ENCODE assay signal across 21 mouse cellular contexts in genomic region chr5:106164190-106164589, GRCm38 (mm10).
"Had no signal": no experiment of that assay in that cellular context is flagged by ENCODE, and none has a peak within 500 bp of the region (broad histone marks: within the 10 kb centered on the region; RNA-seq: fewer than 3 reads in every experiment).

No protein-coding gene starts in this region.

- H3K4me3 ChIP-seq: limb, embryonic 15.5 days; lung, embryonic 15.5 days; myocyte; neural tube, embryonic 13.5 days; stomach, embryonic 15.5 days had no signal

- DNase-seq: kidney, adult 18-20 months; kidney, adult 9 months; kidney, postnatal 14 days; kidney, postnatal 4 days; left cerebral cortex, postnatal 4 days; liver, postnatal 0 days; retina, postnatal 1 day; right cerebral cortex, postnatal 25 days; spleen, adult 18-20 months; thymus, postnatal 25 days had no signal

- H3K4me2 ChIP-seq: limb, embryonic 15.5 days; liver, embryonic 11.5 days; lung, embryonic 15.5 days; stomach, embryonic 15.5 days had no signal

- H3K9me3 ChIP-seq: limb, embryonic 15.5 days; lung, embryonic 15.5 days; neural tube, embryonic 13.5 days; stomach, embryonic 15.5 days had no signal

- ATAC-seq: inflammation-experienced regulatory T-cells, adult 6 months; intestine, embryonic 16.5 days; liver, postnatal 0 days; midbrain, embryonic 16.5 days had no signal

- H3K27me3 ChIP-seq: limb, embryonic 15.5 days; lung, embryonic 15.5 days; stomach, embryonic 15.5 days had no signal

- H3K27ac ChIP-seq: limb, embryonic 15.5 days; liver, embryonic 14.5 days; lung, embryonic 15.5 days; macrophage; stomach, embryonic 15.5 days had no signal

- H3K36me3 ChIP-seq: limb, embryonic 15.5 days; lung, embryonic 15.5 days; neural tube, embryonic 13.5 days; stomach, embryonic 15.5 days had no signal

- H3K9ac ChIP-seq: limb, embryonic 15.5 days; liver, embryonic 14.5 days; liver, postnatal 0 days; lung, embryonic 15.5 days; neural tube, embryonic 13.5 days; stomach, embryonic 15.5 days had no signal

- H3K4me1 ChIP-seq: limb, embryonic 15.5 days; lung, embryonic 15.5 days; stomach, embryonic 15.5 days had no signal
